Mouse (Mus musculus): ENCODE data around the gene Cdsn. TPM values are rescaled to one million over a fixed set of nuclear protein-coding genes. Genes with fewer than 3 reads are reported as not detected.

The Cdsn gene
- polyA plus RNA-seq, 1 experiment from 2014 or later, result 0.40 TPM

GRCm38 (mm10) chr17:35542761-35543411 is 9.0 kb upstream of the Cdsn start:
- Histone ChIP-seq H3K4me1 (replicated peaks; ENCODE audit: control insufficient read depth, insufficient read depth, low read length) (no peaks in the 10 kb centered on the region), H3K36me3 (ENCODE audit: control insufficient read depth, insufficient read depth) (no peaks in the 10 kb centered on the region), H3K9ac (ENCODE audit: low read depth, low read length) (no peak overlapping the region), H3K9me3 (ENCODE audit: control insufficient read depth) (no peaks in the 10 kb centered on the region), H3K27ac (ENCODE audit: low read depth, low read length) (no peak overlapping the region), H3K4me2 (replicated peaks; ENCODE audit: low read depth) (no peak overlapping the region), H3K27me3 (replicated peaks; ENCODE audit: control insufficient read depth, insufficient read depth, low read length) (no peaks in the 10 kb centered on the region), H3K4me3 (ENCODE audit: low read depth, low read length) (no peak overlapping the region)
- TF ChIP-seq CTCF (IDR thresholded peaks at IDR 0.05; ENCODE audit: low read depth), result no peak
- ATAC-seq, result no peak
- 76% methylated on average over 15 of the region's 15 CpGs for WGBS

- Histone ChIP-seq H3K9ac (ENCODE audit: low read depth, low read length) (no peak overlapping the region), H3K27me3 (replicated peaks; ENCODE audit: control insufficient read depth, insufficient read depth, low read length) (no peaks in the 10 kb centered on the region), H3K9me3 (ENCODE audit: control insufficient read depth) (no peaks in the 10 kb centered on the region), H3K36me3 (ENCODE audit: control insufficient read depth, insufficient read depth) (no peaks in the 10 kb centered on the region), H3K27ac (ENCODE audit: low read depth, low read length) (no peak overlapping the region), H3K4me2 (replicated peaks; ENCODE audit: low read depth) (no peak overlapping the region), H3K4me3 (ENCODE audit: low read depth, low read length) (no peak overlapping the region), H3K4me1 (replicated peaks; ENCODE audit: control insufficient read depth, insufficient read depth, low read length) (no peaks in the 10 kb centered on the region)
- no peak for TF ChIP-seq CTCF (IDR thresholded peaks at IDR 0.05; ENCODE audit: low read depth)
- ATAC-seq, result no peak
- WGBS, result 51% methylated on average over 14 of the region's 14 CpGs
Observed at GRCm38 (mm10) chr17:35543412-35543861, 8.5 kb upstream of the Cdsn start.

- no peak for ATAC-seq
- Histone ChIP-seq H3K4me1 (replicated peaks; ENCODE audit: control insufficient read depth, insufficient read depth, low read length) (no peaks in the 10 kb centered on the region), H3K9ac (ENCODE audit: low read depth, low read length) (no peak overlapping the region), H3K36me3 (ENCODE audit: control insufficient read depth, insufficient read depth) (no peaks in the 10 kb centered on the region), H3K4me3 (ENCODE audit: low read depth, low read length) (no peak overlapping the region), H3K27me3 (replicated peaks; ENCODE audit: control insufficient read depth, insufficient read depth, low read length) (no peaks in the 10 kb centered on the region), H3K27ac (ENCODE audit: low read depth, low read length) (no peak overlapping the region), H3K9me3 (ENCODE audit: control insufficient read depth) (no peaks in the 10 kb centered on the region), H3K4me2 (replicated peaks; ENCODE audit: low read depth) (no peak overlapping the region)
- TF ChIP-seq CTCF (IDR thresholded peaks at IDR 0.05; ENCODE audit: low read depth), result no peak
- WGBS, result 71% methylated on average over 6 of the region's 6 CpGs
Observed at GRCm38 (mm10) chr17:35544001-35544400, 7.9 kb upstream of the Cdsn start.

- Histone ChIP-seq H3K4me3 (ENCODE audit: low read depth, low read length) (no peak overlapping the region), H3K9me3 (ENCODE audit: control insufficient read depth) (no peaks in the 10 kb centered on the region), H3K9ac (ENCODE audit: low read depth, low read length) (no peak overlapping the region), H3K4me1 (replicated peaks; ENCODE audit: control insufficient read depth, insufficient read depth, low read length) (no peaks in the 10 kb centered on the region), H3K4me2 (replicated peaks; ENCODE audit: low read depth) (no peak overlapping the region), H3K27ac (ENCODE audit: low read depth, low read length) (no peak overlapping the region), H3K27me3 (replicated peaks; ENCODE audit: control insufficient read depth, insufficient read depth, low read length) (no peaks in the 10 kb centered on the region), H3K36me3 (ENCODE audit: control insufficient read depth, insufficient read depth) (no peaks in the 10 kb centered on the region)
- peak; percentile 81 for TF ChIP-seq CTCF (IDR thresholded peaks at IDR 0.05; ENCODE audit: low read depth)
- 37% methylated on average over 6 of the region's 6 CpGs for WGBS
- peak; percentile 35; the same call in 1 of the 2 replicates for ATAC-seq
Observed at GRCm38 (mm10) chr17:35544680-35545079, 7.2 kb upstream of the Cdsn start.

GRCm38 (mm10) chr17:35547465-35547864 is 4.5 kb upstream of the Cdsn start:
- no peaks in the 10 kb centered on the region for H3K4me1 ChIP-seq (replicated peaks; ENCODE audit: control insufficient read depth, insufficient read depth, low read length)
- H3K27me3 ChIP-seq (replicated peaks; ENCODE audit: control insufficient read depth, insufficient read depth, low read length), result no peaks in the 10 kb centered on the region
- H3K9me3 ChIP-seq (ENCODE audit: control insufficient read depth), result no peaks in the 10 kb centered on the region
- TF ChIP-seq CTCF (IDR thresholded peaks at IDR 0.05; ENCODE audit: low read depth), result 0 out of 2 replicates have a peak, but pooled peaks have one; percentile 24
- H3K9ac ChIP-seq (ENCODE audit: low read depth, low read length), result no peak overlapping the region
- no peak overlapping the region for H3K4me2 ChIP-seq (replicated peaks; ENCODE audit: low read depth)
- 69% methylated on average over 2 of the region's 2 CpGs for WGBS
- no peak overlapping the region for H3K27ac ChIP-seq (ENCODE audit: low read depth, low read length)
- no peak for ATAC-seq
- no peaks in the 10 kb centered on the region for H3K36me3 ChIP-seq (ENCODE audit: control insufficient read depth, insufficient read depth)
- H3K4me3 ChIP-seq (ENCODE audit: low read depth, low read length), result no peak overlapping the region

- 36% methylated on average over 5 of the region's 5 CpGs for WGBS
- Histone ChIP-seq H3K9me3 (ENCODE audit: control insufficient read depth) (no peaks in the 10 kb centered on the region), H3K27ac (ENCODE audit: low read depth, low read length) (no peak overlapping the region), H3K4me2 (replicated peaks; ENCODE audit: low read depth) (no peak overlapping the region), H3K36me3 (ENCODE audit: control insufficient read depth, insufficient read depth) (no peaks in the 10 kb centered on the region), H3K9ac (ENCODE audit: low read depth, low read length) (no peak overlapping the region), H3K4me1 (replicated peaks; ENCODE audit: control insufficient read depth, insufficient read depth, low read length) (no peaks in the 10 kb centered on the region), H3K27me3 (replicated peaks; ENCODE audit: control insufficient read depth, insufficient read depth, low read length) (no peaks in the 10 kb centered on the region), H3K4me3 (ENCODE audit: low read depth, low read length) (no peak overlapping the region)
- no peak for ATAC-seq
- no peak for TF ChIP-seq CTCF (IDR thresholded peaks at IDR 0.05; ENCODE audit: low read depth)
Observed at GRCm38 (mm10) chr17:35548636-35549035, 3.3 kb upstream of the Cdsn start.

Data from intestine, postnatal 0 days (tissue).